Mouse (Mus musculus) myocyte (in vitro differentiated cells): ENCODE measurements around the gene Dynlt1f.
"Not testable (repeated sequence)": the region's sequence is repeated elsewhere in the genome, so short reads cannot be mapped to it uniquely, and the experiment has no call there.

Source experiments
- CEBPB ChIP-seq: IDR thresholded peaks from 2 replicates; pipeline ENCODE4 v1.6.1; 2011; ENCODE audit warnings: mild to moderate bottlenecking, moderate library complexity; ENCODE audit not compliant: poor library complexity, insufficient read depth, severe bottlenecking
- E2F4 ChIP-seq: IDR thresholded peaks from one replicate; pipeline ENCODE4 v1.6.1; 2011; ENCODE audit warnings: mild to moderate bottlenecking, control low read depth, moderate library complexity; ENCODE audit not compliant: insufficient read depth
- MAX ChIP-seq: IDR thresholded peaks from one replicate; pipeline ENCODE4 v1.6.1; 2011; ENCODE audit warnings: low read depth, mild to moderate bottlenecking, control low read depth
- MYOG ChIP-seq, 3 experiments: IDR thresholded peaks; one replicate each; pipeline ENCODE4 v1.6.1; 2011; ENCODE audit warnings: control low read depth in 2 of 3, low read depth in 2 of 3, mild to moderate bottlenecking in 2 of 3; ENCODE audit not compliant: insufficient read length in 2 of 3, control insufficient read depth in 1 of 3, insufficient read depth in 1 of 3
- POLR2A ChIP-seq: IDR thresholded peaks from one replicate; pipeline ENCODE4 v1.6.1; 2011; ENCODE audit warnings: low read depth, mild to moderate bottlenecking, control low read depth, moderate library complexity; ENCODE audit not compliant: insufficient read length
- POLR2AphosphoS2 ChIP-seq: IDR thresholded peaks from one replicate; pipeline ENCODE4 v1.6.1; 2011; ENCODE audit warnings: low read depth, control low read depth; ENCODE audit not compliant: insufficient read length
- TCF12 ChIP-seq: IDR thresholded peaks from one replicate; pipeline ENCODE4 v1.6.1; 2011; ENCODE audit warnings: mild to moderate bottlenecking, control low read depth; ENCODE audit not compliant: poor library complexity, insufficient read depth, severe bottlenecking
- USF1 ChIP-seq: IDR thresholded peaks from one replicate; pipeline ENCODE4 v1.6.1; 2011; ENCODE audit warnings: low read depth, mild to moderate bottlenecking, control low read depth, moderate library complexity

DNA sequence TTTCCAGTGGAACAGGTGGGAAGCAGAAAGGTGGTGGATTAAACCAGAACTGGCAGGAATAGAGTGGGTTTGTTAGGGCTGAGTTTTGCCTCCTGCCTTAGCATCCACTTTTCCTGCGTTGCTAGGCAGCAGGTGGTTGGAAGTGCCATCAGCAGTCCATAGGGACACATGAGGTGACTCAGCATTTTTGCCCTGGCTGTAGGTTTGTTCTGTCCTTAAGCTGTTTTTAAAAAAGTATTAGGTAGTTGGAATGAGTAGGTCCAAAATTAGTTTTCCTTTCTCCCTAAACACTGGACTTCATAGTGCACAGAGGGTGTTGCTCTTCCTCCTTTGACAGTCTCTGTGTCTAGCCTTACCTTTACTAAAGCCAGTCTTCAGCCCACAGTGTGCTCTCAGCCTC, 50.4 kb downstream of the Dynlt1f start:
- TF ChIP-seq POLR2A; TCF12; POLR2AphosphoS2; MAX; E2F4; USF1; MYOG (IDR thresholded peaks at IDR 0.05; ENCODE audit: control insufficient read depth in 1 of 3, insufficient read depth in 1 of 3, insufficient read length in 2 of 3, low read depth in 2 of 3); CEBPB: not testable (repeated sequence)
